Mouse (Mus musculus) heart, embryonic 11.5 days (tissue): Measurements from ENCODE around the gene Tesmin. TPM values are rescaled to one million over a fixed set of nuclear protein-coding genes. Genes with fewer than 3 reads are reported as not detected.

Source experiments
- ATAC-seq: fragments of 200-750 bp; cut with Nextera tagmentation; replicated peaks from 2 replicates; pipeline ENCODE4 v1.8.0; 2017; ENCODE audit warnings: moderate library complexity; ENCODE audit not compliant: insufficient number of reproducible peaks, low FRiP score, low TSS enrichment
- H3K27ac ChIP-seq: fragments of 300-500 bp; sonication (generic); 2 replicates; pipeline ENCODE4 v1.5.1; 2014; ENCODE audit warnings: mild to moderate bottlenecking, low read depth, low read length
- H3K27me3 ChIP-seq: fragments of 300-500 bp; sonication (generic); 2 replicates; pipeline ENCODE4 v1.6.1; 2014; ENCODE audit warnings: mild to moderate bottlenecking, low read length, mixed read lengths; ENCODE audit not compliant: control insufficient read depth, insufficient read depth
- H3K36me3 ChIP-seq: fragments of 300-500 bp; sonication (generic); 2 replicates; pipeline ENCODE4 v1.6.1; 2014; ENCODE audit warnings: mild to moderate bottlenecking, low read length, moderate library complexity, mixed read lengths; ENCODE audit not compliant: control insufficient read depth, insufficient read depth
- H3K4me1 ChIP-seq: fragments of 300-500 bp; sonication (generic); 2 replicates; pipeline ENCODE4 v1.6.1; 2014; ENCODE audit warnings: low read length; ENCODE audit not compliant: control insufficient read depth, insufficient read depth
- H3K4me2 ChIP-seq: fragments of 300-500 bp; sonication (generic); 2 replicates; pipeline ENCODE4 v1.6.1; 2014; ENCODE audit warnings: mild to moderate bottlenecking, moderate library complexity
- H3K4me3 ChIP-seq: fragments of 300-500 bp; sonication (generic); 2 replicates; pipeline ENCODE4 v1.5.1; 2014; ENCODE audit warnings: low read depth, low read length
- H3K9ac ChIP-seq: fragments of 300-500 bp; sonication (generic); 2 replicates; pipeline ENCODE4 v1.6.1; 2014; ENCODE audit warnings: mild to moderate bottlenecking, low read depth, low read length, moderate library complexity
- H3K9me3 ChIP-seq: fragments of 300-500 bp; sonication (generic); replicated peaks from 2 replicates; pipeline ENCODE4 v1.6.1; 2016; ENCODE audit warnings: low read length; ENCODE audit not compliant: control insufficient read depth
- WGBS: fragments of 180-500 bp; shearing (Covaris S2); extraction: QIAGEN DNeasy Blood & Tissue Kit; methylation state at CpG from one replicate; pipeline ENCODE4 v1.1.7; 2014; ENCODE audit not compliant: insufficient replicate concordance; 5-methylcytosine and 5-hydroxymethylcytosine counted together
- polyA plus RNA-seq: library from polyadenylated mRNA; unstranded; fragments of >200 nt; fragmentation: Nextera tagmentation; extraction: Ambion mirVana; gene quantifications from 2 replicates; pipeline ENCODE4 v1.2.1, GENCODE M21; 2014

The Tesmin gene
- polyA plus RNA-seq: 0.77 and 0.83 TPM in 2 replicates

- 1% methylated on average over 33 of the region's 33 CpGs for WGBS
- Histone ChIP-seq H3K9ac (peak within 1 kb of the TSS; percentile 72), H3K4me3 (peak within 1 kb of the TSS; percentile 51), H3K27ac (no peak within 1 kb of the TSS), H3K4me1 (peaks cover 6% of the 10 kb centered on the region), H3K4me2 (peak within 1 kb of the TSS; percentile 87), H3K27me3 (no peaks in the 10 kb centered on the region), H3K9me3 (0 out of 2 replicates have a peak, but pooled peaks cover 2% of the 10 kb centered on the region), H3K36me3 (no peaks in the 10 kb centered on the region)
- ATAC-seq: peak; percentile 82
Measured at GRCm38 (mm10) chr19:3388629-3389057, at the start of gene Tesmin. Tesmin (plus strand) TSS chr19:3388857.

DNA sequence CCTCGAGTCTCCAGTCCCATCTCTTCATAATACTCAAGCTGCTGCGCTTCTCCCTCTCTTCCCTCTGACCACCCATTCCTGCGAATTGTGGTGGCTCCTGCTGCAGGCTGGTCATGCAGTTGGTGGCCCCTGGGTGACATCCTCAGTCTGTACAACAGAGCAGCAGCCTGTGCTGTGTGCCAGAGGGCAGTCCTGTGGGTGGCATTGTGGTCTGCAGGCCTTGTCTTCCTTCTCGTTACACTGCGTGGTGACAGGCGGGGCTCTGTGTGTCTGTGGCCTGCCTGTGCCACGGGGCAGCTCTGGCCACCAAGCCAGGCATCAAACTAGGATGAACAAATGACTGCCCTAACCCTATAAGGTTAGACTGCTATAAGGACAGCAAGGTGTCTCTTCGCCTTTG, 49.5 kb upstream of the Tesmin start:
- no peak for ATAC-seq
- Histone ChIP-seq H3K4me2 (no peak overlapping the region), H3K36me3 (no peaks in the 10 kb centered on the region), H3K9ac (no peak overlapping the region), H3K9me3 (no peaks in the 10 kb centered on the region), H3K27ac (no peak overlapping the region), H3K4me3 (no peak overlapping the region), H3K27me3 (no peaks in the 10 kb centered on the region), H3K4me1 (no peaks in the 10 kb centered on the region)
- WGBS: 83% methylated on average over 8 of the region's 8 CpGs

DNA sequence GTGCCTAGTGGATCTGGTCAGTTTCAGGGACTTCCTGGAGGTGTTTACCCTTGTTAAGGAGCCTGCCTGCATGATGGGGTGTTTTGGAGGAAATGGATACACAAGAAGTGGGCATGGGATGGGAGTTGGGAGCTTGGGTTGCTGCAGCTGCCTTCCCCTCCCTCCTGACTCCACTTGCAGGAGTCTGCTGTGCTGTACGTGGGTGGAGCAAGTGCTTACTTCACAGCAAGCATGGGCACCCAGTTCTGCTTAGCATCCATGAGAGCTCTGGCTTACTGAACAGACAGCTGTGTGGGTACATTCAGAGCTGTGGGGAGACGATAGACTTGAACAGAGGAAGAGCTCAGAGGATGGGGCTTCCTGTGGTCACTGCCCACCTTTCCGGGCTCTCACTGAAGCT, 47.6 kb upstream of the Tesmin start:
- 61% methylated on average over 3 of the region's 3 CpGs for WGBS
- Histone ChIP-seq H3K36me3 (no peaks in the 10 kb centered on the region), H3K9ac (no peak overlapping the region), H3K27ac (no peak overlapping the region), H3K9me3 (no peaks in the 10 kb centered on the region), H3K4me2 (no peak overlapping the region), H3K27me3 (no peaks in the 10 kb centered on the region), H3K4me1 (no peaks in the 10 kb centered on the region), H3K4me3 (no peak overlapping the region)
- no peak for ATAC-seq

GRCm38 (mm10) chr19:3343929-3344328, 44.7 kb upstream of the Tesmin start:
- Histone ChIP-seq H3K27ac (no peak overlapping the region), H3K4me2 (no peak overlapping the region), H3K36me3 (no peaks in the 10 kb centered on the region), H3K27me3 (no peaks in the 10 kb centered on the region), H3K4me3 (no peak overlapping the region), H3K9me3 (no peaks in the 10 kb centered on the region), H3K9ac (no peak overlapping the region), H3K4me1 (no peaks in the 10 kb centered on the region)
- ATAC-seq: no peak
- WGBS: 71% methylated on average over 3 of the region's 3 CpGs

DNA sequence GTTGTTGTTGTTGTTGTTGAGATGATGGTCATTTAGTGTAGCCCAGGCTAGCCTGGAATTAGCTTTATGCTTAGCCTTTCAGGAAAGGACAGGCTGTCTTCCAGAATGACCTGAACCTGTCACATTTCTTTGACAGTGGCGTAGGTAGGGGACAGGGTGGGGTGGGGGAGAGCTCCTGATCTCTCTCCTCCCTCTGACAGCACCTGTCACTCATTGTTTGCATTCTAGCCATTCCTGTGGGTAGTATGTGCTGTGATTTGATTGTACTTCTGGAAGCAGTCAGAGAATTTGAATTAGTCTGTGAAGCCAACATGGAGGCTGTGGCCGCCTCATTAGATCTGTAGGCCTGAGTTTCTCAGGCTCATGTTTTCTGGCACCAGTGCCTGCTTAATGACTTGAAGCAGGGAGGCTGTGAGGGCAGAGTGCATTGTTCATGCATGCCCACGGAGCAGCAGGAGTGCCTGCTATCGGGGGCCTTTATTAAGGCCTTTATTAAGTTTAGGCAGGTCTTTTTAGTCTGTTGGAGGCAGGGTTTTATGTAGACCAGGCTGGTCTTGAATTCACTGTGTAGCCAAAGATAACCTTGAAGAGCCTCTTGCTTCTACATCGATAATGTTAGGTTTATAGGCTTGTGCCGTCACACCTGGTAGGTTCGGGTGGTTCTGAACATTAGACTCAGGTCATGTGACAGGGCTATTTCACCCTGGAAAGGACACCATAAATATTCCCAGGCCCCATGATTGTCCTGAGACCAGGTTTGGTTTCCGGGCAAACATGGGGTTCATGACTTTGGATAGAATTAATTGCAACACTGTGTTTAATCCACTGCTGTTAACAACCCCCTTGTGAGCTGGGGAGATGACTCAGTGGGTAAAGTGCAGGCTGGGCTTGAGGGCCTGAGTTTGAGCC, 43.8 kb upstream of the Tesmin start:
- Histone ChIP-seq H3K9me3 (no peaks in the 10 kb centered on the region), H3K9ac (no peak overlapping the region), H3K36me3 (no peaks in the 10 kb centered on the region), H3K4me3 (no peak overlapping the region), H3K4me1 (no peaks in the 10 kb centered on the region), H3K27me3 (no peaks in the 10 kb centered on the region), H3K4me2 (no peak overlapping the region), H3K27ac (no peak overlapping the region)
- no peak for ATAC-seq
- 79% methylated on average over 8 of the region's 8 CpGs for WGBS

DNA sequence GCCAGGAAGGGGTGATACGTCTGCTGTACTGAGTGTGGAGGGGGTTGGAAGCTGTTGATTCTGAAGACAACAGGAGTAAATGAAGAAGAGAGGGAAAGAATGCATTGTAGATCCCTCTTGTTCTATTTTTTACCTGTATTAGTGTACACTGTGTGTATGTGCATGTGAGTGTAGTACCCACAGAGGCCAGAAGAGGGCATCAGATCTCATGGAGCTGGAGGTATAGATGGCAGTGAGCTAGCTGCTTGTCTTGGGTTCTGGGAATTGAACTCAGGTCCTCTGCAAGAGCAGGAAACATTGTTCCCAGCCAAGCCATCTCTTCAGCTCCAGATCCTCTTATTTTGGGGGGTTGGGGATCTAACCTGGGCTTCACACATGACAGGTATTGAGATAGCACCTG, 40.9 kb upstream of the Tesmin start:
- H3K4me3 ChIP-seq: no peak overlapping the region
- WGBS: 82% methylated on average over 1 of the region's 1 CpGs
- H3K9ac ChIP-seq: no peak overlapping the region
- H3K36me3 ChIP-seq: no peaks in the 10 kb centered on the region
- no peak overlapping the region for H3K4me2 ChIP-seq
- H3K9me3 ChIP-seq: no peaks in the 10 kb centered on the region
- H3K4me1 ChIP-seq: no peaks in the 10 kb centered on the region
- H3K27me3 ChIP-seq: no peaks in the 10 kb centered on the region
- H3K27ac ChIP-seq: no peak overlapping the region
- no peak for ATAC-seq

GRCm38 (mm10) chr19:3353415-3354111, 35.1 kb upstream of the Tesmin start:
- no peaks in the 10 kb centered on the region for H3K27me3 ChIP-seq
- peak overlapping the region; percentile 67 for H3K27ac ChIP-seq
- peak; percentile 47 for ATAC-seq
- no peak overlapping the region for H3K9ac ChIP-seq
- 38% methylated on average over 7 of the region's 7 CpGs for WGBS
- no peaks in the 10 kb centered on the region for H3K9me3 ChIP-seq
- H3K4me1 ChIP-seq: peaks cover 8% of the 10 kb centered on the region
- no peak overlapping the region for H3K4me3 ChIP-seq
- H3K36me3 ChIP-seq: peaks cover 4% of the 10 kb centered on the region
- H3K4me2 ChIP-seq: no peak overlapping the region

GRCm38 (mm10) chr19:3355096-3355495, 33.6 kb upstream of the Tesmin start:
- 58% methylated on average over 5 of the region's 5 CpGs for WGBS
- Histone ChIP-seq H3K4me1 (peaks cover 8% of the 10 kb centered on the region), H3K27me3 (no peaks in the 10 kb centered on the region), H3K9me3 (no peaks in the 10 kb centered on the region), H3K36me3 (peaks cover 5% of the 10 kb centered on the region), H3K4me3 (no peak overlapping the region), H3K27ac (no peak overlapping the region), H3K4me2 (no peak overlapping the region), H3K9ac (no peak overlapping the region)
- no peak for ATAC-seq
